Mouse (Mus musculus): ENCODE results near the gene Magi3.

The Magi3 gene

GRCm38 (mm10) chr3:104220295-104220965 is at the start of gene Magi3:
Gene Magi3 (minus strand): TSS chr3:104220374.
- peak; percentile 99 for DNase-seq

GRCm38 (mm10) chr3:104264530-104265145 is 44.5 kb upstream of the Magi3 start:
- no peak for DNase-seq

- DNase-seq, result peak; percentile 31
These were observed 40.0 kb upstream of the Magi3 start for GRCm38 (mm10) chr3:104260221-104260620.

DNA sequence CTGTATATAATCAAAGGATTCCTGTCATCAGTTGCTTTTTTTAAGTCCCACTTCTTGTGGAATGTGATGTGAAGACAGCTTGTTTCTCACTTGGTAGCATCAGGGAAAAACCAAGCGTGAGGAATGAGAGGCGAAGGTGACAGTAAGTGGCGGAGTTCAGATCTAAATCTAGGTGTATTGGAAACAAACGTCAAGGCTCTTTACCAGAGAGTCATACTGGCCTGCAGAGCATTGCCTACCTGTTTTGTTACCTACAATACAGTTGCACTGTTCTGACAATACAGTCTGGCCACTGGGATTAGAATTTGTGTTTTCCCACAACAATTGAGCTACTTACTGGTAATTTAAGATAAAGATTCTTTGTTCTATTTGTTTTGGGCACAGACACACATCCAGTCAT is 39.0 kb upstream of the Magi3 start:
- DNase-seq, result no peak

- DNase-seq, result no peak
These were observed 36.9 kb upstream of the Magi3 start for GRCm38 (mm10) chr3:104257041-104257440.

GRCm38 (mm10) chr3:104253760-104254159 is 33.6 kb upstream of the Magi3 start:
- no peak for DNase-seq

- no peak for DNase-seq
These were observed 27.7 kb upstream of the Magi3 start for GRCm38 (mm10) chr3:104247850-104248249.

DNA sequence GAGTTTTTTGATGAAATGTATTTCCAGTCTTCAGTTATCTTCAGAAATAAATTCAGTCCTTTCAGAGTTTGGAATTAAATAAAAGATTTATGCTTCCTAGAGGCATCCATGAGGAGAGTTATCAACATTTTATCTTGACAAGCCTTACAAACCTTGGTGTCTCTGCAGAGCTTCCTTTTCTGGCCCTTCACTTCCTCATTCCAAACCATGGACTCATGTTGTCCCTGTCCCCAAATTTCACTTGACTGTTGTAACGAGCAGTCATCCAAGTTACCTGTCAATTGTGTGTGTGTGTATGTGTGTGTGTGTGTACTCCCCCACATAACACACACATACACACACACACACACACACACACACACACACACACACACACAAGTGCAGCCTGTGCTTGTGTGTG is 26.9 kb upstream of the Magi3 start:
- no peak for DNase-seq

DNA sequence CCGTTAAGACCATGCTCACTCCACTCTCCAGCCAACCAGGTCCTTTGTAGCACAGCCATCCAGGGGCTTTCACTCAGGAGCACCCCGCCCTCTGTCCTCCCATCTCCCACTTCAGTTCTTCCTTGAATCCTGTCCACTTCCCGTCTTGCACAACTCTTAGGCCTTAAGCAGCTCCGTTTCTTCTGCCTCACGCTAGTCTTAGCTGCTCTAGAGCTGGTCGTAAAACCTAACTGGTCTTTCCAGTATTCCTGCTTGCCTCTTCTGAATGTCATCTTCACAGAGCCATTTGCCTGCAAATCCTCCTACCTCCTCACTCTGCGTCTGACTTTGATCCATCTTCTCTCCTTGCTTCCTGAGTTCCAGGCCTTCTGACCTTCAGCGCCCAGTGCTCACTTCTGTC is 24.2 kb upstream of the Magi3 start:
- no peak for DNase-seq

GRCm38 (mm10) chr3:104243972-104244371 is 23.8 kb upstream of the Magi3 start:
- no peak for DNase-seq

DNA sequence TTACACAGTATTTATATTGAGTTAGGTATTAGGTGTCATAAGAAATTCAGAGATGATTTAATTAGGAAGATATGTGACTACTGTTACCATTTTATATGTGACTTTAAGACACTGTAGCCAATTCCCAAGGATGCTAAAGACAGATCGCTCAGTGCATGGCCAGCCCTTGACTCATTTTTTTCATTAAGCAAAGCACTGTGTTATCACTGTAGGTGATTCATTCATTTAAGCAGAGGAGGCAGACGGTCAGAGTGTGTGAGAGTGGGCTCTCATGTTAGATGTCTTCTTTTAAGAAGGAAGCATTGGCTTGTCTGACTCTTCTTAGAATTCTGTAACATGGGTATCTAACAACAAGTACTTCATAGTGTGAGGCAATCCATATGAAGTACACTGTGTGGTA is 19.6 kb upstream of the Magi3 start:
- no peak for DNase-seq

- DNase-seq, result peak; percentile 49
These were observed 19.2 kb upstream of the Magi3 start for GRCm38 (mm10) chr3:104239376-104239775.

DNA sequence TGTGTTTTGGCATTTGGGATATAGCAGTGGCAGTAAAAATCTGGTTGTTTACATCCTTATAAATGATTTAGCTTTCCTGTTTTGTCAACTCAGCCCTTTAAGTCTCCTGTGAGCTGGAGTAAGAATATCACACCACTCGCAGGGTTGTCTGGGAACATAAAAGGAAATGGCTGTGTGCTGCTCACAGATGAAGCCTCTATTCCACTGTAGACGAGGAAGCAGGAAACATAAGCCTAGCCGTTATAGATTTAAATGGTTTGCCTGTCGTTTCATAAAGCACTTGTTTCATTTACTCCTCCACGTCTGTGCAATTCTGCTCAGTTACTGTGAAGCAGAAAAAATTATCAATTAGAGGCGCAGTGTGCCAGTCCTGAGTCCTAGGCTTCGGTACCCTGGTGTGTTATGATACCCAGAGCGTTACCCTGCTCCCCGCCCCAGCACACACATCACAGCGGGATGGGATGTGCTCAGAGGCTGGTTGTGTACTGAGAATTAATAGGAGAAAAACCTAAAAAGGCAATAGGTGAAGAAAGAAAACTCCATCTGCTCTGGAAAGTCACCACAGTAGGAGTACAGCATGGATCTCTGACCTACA is 17.8 kb upstream of the Magi3 start:
- peak; percentile 29 for DNase-seq

DNA sequence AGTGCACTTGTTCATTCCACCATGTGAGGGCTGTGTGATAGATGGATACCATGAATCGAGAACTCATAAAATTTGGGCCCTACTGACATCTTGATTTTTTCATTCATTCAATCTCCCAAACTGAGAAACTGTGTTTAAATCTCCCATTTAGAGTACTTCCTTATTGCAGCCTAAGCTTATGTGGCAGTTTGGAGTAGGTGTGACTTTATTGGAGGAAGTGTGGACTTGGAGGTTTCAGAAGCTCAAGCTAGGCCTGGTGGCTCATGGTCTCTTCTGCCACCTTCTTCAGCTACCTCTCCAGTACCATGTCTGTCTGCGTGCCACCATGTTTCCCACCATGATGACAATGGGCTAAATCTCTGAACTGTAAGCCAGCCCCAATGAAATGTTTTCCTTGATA is 15.9 kb upstream of the Magi3 start:
- no peak for DNase-seq

- DNase-seq, result no peak
These were observed 14.9 kb upstream of the Magi3 start for GRCm38 (mm10) chr3:104235099-104235498.

GRCm38 (mm10) chr3:104233366-104234312 is 13.5 kb upstream of the Magi3 start:
- no peak for DNase-seq

DNA sequence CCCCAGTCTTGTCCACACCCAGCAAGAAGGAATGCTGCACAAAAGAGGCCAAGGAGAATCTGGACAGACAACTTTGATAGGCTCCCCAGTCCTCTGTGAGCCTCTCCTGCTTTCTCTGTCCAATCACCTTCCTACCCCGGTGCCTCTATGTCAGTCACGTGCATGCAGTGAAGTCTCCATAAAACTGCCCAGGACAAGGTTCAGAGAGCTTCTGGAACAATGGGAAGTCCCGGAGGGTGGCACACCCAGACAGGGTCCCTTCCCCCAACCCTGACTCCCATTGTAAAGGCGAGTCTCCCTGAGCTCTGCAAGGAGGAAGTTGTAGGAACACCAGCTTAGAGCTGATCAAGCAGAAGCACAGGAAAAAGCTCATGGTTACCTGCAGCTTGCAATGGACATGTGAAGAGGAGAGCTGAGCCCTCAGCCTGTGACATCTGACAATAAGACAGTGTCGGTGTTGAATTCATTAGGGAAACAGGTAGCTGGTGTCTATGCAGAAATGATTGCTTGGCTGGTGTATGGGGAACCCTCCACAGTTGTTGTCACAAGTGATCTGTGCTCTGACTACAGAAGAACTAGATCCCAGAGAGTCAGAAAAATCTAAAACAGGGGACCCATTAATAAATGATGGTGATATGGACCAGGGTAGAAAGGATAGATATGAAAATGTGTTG is 7.4 kb upstream of the Magi3 start:
- peak; percentile 15 for DNase-seq

- DNase-seq, result no peak
These were observed 6.6 kb upstream of the Magi3 start for GRCm38 (mm10) chr3:104226731-104227130.

GRCm38 (mm10) chr3:104221156-104221555 is 982 bp upstream of the Magi3 start:
- no peak for DNase-seq

DNA sequence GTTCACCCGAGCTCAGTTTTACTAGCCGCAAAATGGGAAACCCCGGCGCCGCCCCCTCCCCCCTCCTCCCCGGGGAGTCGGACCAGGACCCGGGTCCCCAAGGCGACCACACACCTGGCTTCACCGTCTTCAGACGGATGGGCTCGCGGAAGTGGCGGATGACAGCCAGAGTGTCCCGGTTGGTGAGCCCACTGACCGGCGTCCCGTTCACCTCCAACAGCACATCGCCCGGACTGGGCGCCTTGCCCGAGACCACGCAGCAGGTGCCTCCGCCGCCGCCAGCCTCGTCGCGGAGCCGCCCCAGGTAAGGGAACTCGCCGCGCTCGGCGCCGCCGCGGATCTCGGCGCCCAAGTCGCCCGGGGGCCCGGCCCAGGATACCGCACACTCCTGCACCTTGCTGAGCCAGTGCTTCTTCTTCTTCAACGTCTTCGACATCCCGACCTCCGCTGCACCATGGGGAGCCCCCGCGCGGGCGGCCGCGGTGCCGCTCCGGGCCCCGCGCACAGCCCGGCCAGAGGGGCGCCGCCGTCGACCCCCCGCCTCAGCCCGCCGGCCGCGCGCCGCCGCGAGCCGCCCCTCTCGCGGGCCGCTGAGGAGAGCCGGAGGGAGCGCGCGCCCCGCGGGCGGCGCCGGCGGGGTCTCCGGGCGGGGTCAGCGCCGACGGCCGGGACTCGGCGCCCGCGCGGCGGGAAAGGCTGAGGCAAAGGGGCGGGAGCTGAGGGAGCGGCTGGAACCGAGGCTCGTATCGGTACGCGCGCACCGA is 461 bp downstream of the Magi3 start:
- no peak for DNase-seq

GRCm38 (mm10) chr3:104218926-104219325 is 1.2 kb downstream of the Magi3 start:
- DNase-seq, result peak; percentile 54

DNA sequence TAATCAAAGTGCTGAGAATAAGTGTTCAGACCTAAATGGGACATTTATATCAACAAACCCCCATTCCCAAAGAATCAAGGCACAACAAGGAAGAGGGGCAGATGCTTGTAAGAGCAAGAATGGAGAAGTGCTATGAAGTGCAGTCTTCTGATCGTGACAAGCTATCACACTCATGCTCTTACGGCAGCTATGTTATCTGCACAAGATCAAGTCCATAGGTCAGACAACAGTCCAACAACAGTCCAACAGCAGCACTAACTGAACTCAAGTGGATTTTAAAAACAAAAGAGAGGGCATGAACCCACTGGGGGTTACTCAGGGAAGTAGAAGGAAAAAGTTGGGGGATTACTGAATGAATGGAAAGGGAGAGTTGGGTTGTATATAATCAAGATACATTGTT is 30.4 kb downstream of the Magi3 start:
- no peak for DNase-seq
